Mouse (Mus musculus) intestine, embryonic 14.5 days (tissue): ENCODE data around the gene Tsc22d2. TPM values are rescaled to one million over a fixed set of nuclear protein-coding genes. Genes with fewer than 3 reads are reported as not detected.

Source experiments
- ATAC-seq: fragments of 200-750 bp; cut with Nextera tagmentation; replicated peaks from 2 replicates; pipeline ENCODE4 v1.8.0; 2017; ENCODE audit warnings: low read depth, moderate number of reproducible peaks, moderate TSS enrichment, moderate library complexity; ENCODE audit not compliant: low FRiP score, low TSS enrichment
- DNase-seq: peaks from one replicate; pipeline ENCODE4 v3.0.0-alpha.2; 2018; ENCODE audit warnings: low spot score
- H3K27ac ChIP-seq: fragments of 300-500 bp; sonication (generic); 2 replicates; pipeline ENCODE4 v1.5.1; 2014; ENCODE audit warnings: low read depth, mild to moderate bottlenecking, control low read depth
- H3K27me3 ChIP-seq: fragments of 300-500 bp; sonication (generic); replicated peaks from 2 replicates; pipeline ENCODE4 v1.6.1; 2014; ENCODE audit warnings: low read length, control low read depth; ENCODE audit not compliant: control insufficient read depth, insufficient read depth
- H3K36me3 ChIP-seq: fragments of 300-500 bp; sonication (generic); 2 replicates; pipeline ENCODE4 v1.6.1; 2014; ENCODE audit warnings: low read length, control low read depth; ENCODE audit not compliant: control insufficient read depth, insufficient read depth
- H3K4me1 ChIP-seq: fragments of 300-500 bp; sonication (generic); replicated peaks from 2 replicates; pipeline ENCODE4 v1.6.1; 2014; ENCODE audit warnings: low read length, control low read depth, mixed read lengths; ENCODE audit not compliant: control insufficient read depth, insufficient read depth
- H3K4me2 ChIP-seq: fragments of 300-500 bp; sonication (generic); 2 replicates; pipeline ENCODE4 v1.6.1; 2014; ENCODE audit warnings: low read length
- H3K4me3 ChIP-seq: fragments of 300-500 bp; sonication (generic); 2 replicates; pipeline ENCODE4 v1.5.1; 2014; ENCODE audit warnings: low read depth, low read length, control low read depth, mixed read lengths
- H3K9ac ChIP-seq: fragments of 300-500 bp; sonication (generic); 2 replicates; pipeline ENCODE4 v1.6.1; 2014; ENCODE audit warnings: mild to moderate bottlenecking, low read length
- H3K9me3 ChIP-seq: fragments of 300-500 bp; sonication (generic); 2 replicates; pipeline ENCODE4 v1.6.1; 2016; ENCODE audit warnings: low read length, control low read depth; ENCODE audit not compliant: control insufficient read depth
- WGBS: fragments of 180-500 bp; shearing (Covaris S2); extraction: QIAGEN DNeasy Blood & Tissue Kit; methylation state at CpG from one replicate; pipeline ENCODE4 v1.1.7; 2014; 5-methylcytosine and 5-hydroxymethylcytosine counted together
- polyA plus RNA-seq: library from polyadenylated mRNA; unstranded; fragments of >200 nt; fragmentation: Nextera tagmentation; extraction: Ambion mirVana; gene quantifications from 2 replicates; pipeline ENCODE4 v1.2.1, GENCODE M21; 2014

Gene Tsc22d2
- polyA plus RNA-seq: 15.0 TPM in 2 replicates

GRCm38 (mm10) chr3:58414234-58414938, at the start of gene Tsc22d2:
Gene Tsc22d2, plus strand, starts transcription at chr3:58414715.
- peak within 1 kb of the TSS; percentile 93 for H3K9ac ChIP-seq
- DNase-seq (peak; percentile 99), ATAC-seq (peak; percentile 79)
- peak within 1 kb of the TSS; percentile 95 for H3K4me3 ChIP-seq
- no peaks in the 10 kb centered on the region for H3K4me1 ChIP-seq
- H3K9me3 ChIP-seq: no peaks in the 10 kb centered on the region
- 1% methylated on average over 52 of the region's 52 CpGs for WGBS
- no peaks in the 10 kb centered on the region for H3K27me3 ChIP-seq
- H3K27ac ChIP-seq: peak within 1 kb of the TSS; percentile 99
- H3K36me3 ChIP-seq: no peaks in the 10 kb centered on the region
- peak within 1 kb of the TSS; percentile 96 for H3K4me2 ChIP-seq

DNA sequence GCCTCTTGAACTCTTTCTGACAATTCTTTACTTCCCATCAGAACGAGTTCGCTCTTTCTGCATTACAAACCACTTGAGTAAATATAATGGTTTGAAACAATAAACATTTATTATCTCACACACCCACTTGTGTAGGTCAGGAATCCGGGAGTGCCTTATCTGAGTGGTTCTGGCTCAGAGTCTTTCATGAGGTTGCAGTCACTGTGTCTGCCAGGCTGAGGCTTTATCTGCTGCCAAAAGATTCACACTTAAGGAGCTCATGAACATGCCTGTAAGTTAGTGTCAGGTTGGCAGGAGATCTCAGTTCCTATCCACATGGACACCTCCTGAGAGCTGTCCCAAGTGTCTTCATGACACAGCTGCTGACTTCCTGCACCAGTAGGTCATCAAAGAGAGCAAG, 47.8 kb upstream of the Tsc22d2 start:
- H3K9me3 ChIP-seq: no peaks in the 10 kb centered on the region
- H3K27me3 ChIP-seq: no peaks in the 10 kb centered on the region
- ATAC-seq (0 out of 2 replicates have a peak, but pooled peaks have one; percentile 18), DNase-seq (peak; percentile 57)
- no peaks in the 10 kb centered on the region for H3K36me3 ChIP-seq
- peaks cover 10% of the 10 kb centered on the region for H3K4me1 ChIP-seq
- 40% methylated on average over 3 of the region's 3 CpGs for whole genome bisulfite sequencing
- no peak overlapping the region for H3K4me2 ChIP-seq
- no peak overlapping the region for H3K4me3 ChIP-seq
- H3K9ac ChIP-seq: no peak overlapping the region
- H3K27ac ChIP-seq: peak overlapping the region; percentile 48; the same call in 1 of the 2 replicates

GRCm38 (mm10) chr3:58370811-58371210, 43.7 kb upstream of the Tsc22d2 start:
- Histone ChIP-seq H3K4me1 (peaks cover 26% of the 10 kb centered on the region), H3K9me3 (no peaks in the 10 kb centered on the region), H3K27ac (no peak overlapping the region), H3K4me2 (no peak overlapping the region), H3K27me3 (no peaks in the 10 kb centered on the region), H3K36me3 (no peaks in the 10 kb centered on the region), H3K4me3 (no peak overlapping the region), H3K9ac (no peak overlapping the region)
- DNase-seq: no peak
- 68% methylated on average over 2 of the region's 2 CpGs for WGBS
- ATAC-seq: no peak

DNA sequence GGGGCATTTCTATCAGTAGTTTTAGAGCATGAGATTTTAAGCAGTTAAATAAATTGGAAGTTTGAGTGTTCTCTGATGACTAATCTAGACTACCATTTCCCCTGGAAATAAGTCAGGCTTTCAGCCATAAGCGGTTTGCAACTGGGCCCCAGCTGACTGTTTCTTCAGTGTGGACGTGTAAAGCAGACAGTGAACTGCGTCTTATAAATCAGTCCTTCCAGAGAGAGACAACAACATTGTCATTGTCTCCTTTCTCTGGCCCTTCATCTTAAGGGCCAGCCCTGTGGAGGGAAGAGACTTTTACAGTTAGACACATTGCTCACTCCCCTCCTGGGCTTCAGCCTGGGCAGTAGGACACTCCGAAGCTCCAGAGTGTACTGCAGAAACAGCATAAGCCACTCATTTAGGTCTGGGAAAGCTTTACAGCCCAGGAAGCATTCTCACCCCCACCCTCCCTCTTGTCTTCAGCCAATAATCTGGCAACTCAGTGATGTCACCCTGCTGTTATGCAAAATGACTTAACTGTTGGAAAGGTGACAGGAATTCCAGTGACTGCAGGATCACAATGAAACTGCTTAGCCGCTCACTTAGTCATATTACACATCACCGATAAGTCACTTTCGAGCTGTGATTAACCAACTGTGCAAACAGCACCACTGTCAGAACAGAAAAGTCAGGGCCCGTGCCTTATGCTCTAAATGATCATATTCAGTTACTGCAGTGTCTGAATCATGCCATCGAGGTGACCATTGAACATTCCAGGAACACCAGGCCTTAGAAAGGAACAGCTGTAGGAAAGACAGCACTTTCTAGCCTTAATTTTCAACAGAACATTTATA, 42.2 kb upstream of the Tsc22d2 start:
- 7% methylated on average over 9 of the region's 9 CpGs for WGBS
- peak overlapping the region; percentile 29 for H3K9ac ChIP-seq
- peaks cover 26% of the 10 kb centered on the region for H3K4me1 ChIP-seq
- no peaks in the 10 kb centered on the region for H3K9me3 ChIP-seq
- peak overlapping the region; percentile 80 for H3K27ac ChIP-seq
- no peaks in the 10 kb centered on the region for H3K27me3 ChIP-seq
- DNase-seq: peak; percentile 70
- no peak overlapping the region for H3K4me3 ChIP-seq
- no peaks in the 10 kb centered on the region for H3K36me3 ChIP-seq
- H3K4me2 ChIP-seq: peak overlapping the region; percentile 41
- peak; percentile 95 for ATAC-seq

DNA sequence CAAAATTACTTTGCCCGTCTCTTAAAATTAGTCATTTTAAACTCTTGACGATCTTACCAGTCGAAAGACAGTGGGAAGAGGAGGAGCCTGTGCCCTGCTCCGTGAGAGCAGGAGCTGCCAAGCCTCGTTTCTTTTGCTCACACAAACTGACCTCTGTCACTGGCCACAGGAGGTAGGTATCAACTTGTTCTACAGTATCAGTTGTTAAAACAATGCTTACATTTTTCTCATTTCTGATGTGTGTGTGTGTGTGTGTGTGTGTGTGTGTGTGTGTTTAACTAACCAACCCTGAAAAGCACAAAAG, 41.7 kb upstream of the Tsc22d2 start:
- H3K9me3 ChIP-seq: no peaks in the 10 kb centered on the region
- WGBS: 6% methylated on average over 5 of the region's 5 CpGs
- peak overlapping the region; percentile 80 for H3K27ac ChIP-seq
- no peak overlapping the region for H3K4me3 ChIP-seq
- peak overlapping the region; percentile 29; the same call in 1 of the 2 replicates for H3K9ac ChIP-seq
- DNase-seq (no peak), ATAC-seq (0 out of 2 replicates have a peak, but pooled peaks have one; percentile 25)
- H3K4me2 ChIP-seq: peak overlapping the region; percentile 41
- no peaks in the 10 kb centered on the region for H3K27me3 ChIP-seq
- H3K4me1 ChIP-seq: peaks cover 26% of the 10 kb centered on the region
- no peaks in the 10 kb centered on the region for H3K36me3 ChIP-seq

- H3K27ac ChIP-seq: no peak overlapping the region
- H3K27me3 ChIP-seq: no peaks in the 10 kb centered on the region
- no peaks in the 10 kb centered on the region for H3K9me3 ChIP-seq
- H3K9ac ChIP-seq: no peak overlapping the region
- ATAC-seq (no peak), DNase-seq (no peak)
- peaks cover 26% of the 10 kb centered on the region for H3K4me1 ChIP-seq
- H3K36me3 ChIP-seq: no peaks in the 10 kb centered on the region
- no peak overlapping the region for H3K4me2 ChIP-seq
- 86% methylated on average over 5 of the region's 5 CpGs for WGBS
- no peak overlapping the region for H3K4me3 ChIP-seq
Measured at GRCm38 (mm10) chr3:58374281-58374680, 40.2 kb upstream of the Tsc22d2 start.

- DNase-seq (no peak), ATAC-seq (no peak)
- Histone ChIP-seq H3K36me3 (no peaks in the 10 kb centered on the region), H3K4me3 (no peak overlapping the region), H3K9me3 (no peaks in the 10 kb centered on the region), H3K4me2 (no peak overlapping the region), H3K27ac (no peak overlapping the region), H3K9ac (no peak overlapping the region), H3K27me3 (no peaks in the 10 kb centered on the region), H3K4me1 (peaks cover 16% of the 10 kb centered on the region)
- 65% methylated on average over 3 of the region's 3 CpGs for WGBS
Measured at GRCm38 (mm10) chr3:58376713-58377112, 37.8 kb upstream of the Tsc22d2 start.

DNA sequence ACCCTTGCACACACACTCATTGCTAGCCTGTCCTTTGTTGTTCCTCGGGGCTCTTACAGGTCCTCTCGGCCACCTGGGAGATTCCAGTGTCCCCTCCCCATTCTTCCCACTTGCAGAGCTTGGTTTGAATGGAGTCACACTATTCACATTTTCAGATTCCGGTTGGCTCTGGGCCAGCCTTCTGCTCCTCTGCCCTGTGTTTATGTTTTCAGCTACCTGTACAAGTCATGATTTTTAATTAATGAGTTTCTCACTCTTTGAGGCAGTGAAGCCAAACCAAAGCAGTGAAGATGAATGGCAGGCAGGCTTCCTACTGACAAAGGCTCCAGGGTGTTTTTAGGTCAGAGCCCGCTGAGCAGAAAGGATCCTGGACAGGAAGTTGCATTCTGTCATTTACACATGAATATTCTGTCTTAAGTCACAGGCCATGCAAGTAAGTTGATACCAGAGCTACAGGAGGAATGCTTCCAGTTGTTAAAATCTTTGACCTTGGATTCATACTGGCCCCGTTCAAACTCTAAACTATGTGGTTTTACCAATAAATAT, 36.9 kb upstream of the Tsc22d2 start:
- no peak overlapping the region for H3K9ac ChIP-seq
- no peak overlapping the region for H3K4me2 ChIP-seq
- H3K27me3 ChIP-seq: no peaks in the 10 kb centered on the region
- H3K9me3 ChIP-seq: no peaks in the 10 kb centered on the region
- no peak overlapping the region for H3K27ac ChIP-seq
- no peaks in the 10 kb centered on the region for H3K36me3 ChIP-seq
- H3K4me1 ChIP-seq: peaks cover 8% of the 10 kb centered on the region
- no peak overlapping the region for H3K4me3 ChIP-seq
- 36% methylated on average over 5 of the region's 5 CpGs for WGBS
- no peak for DNase-seq
- ATAC-seq: no peak
